Mouse (Mus musculus) kidney, embryonic 14.5 days (tissue): ENCODE measurements at regions not wholly inside any gene's neighbourhood (a gene's known extent, or its start where the extent isn't known, plus 50 kb on each side); places are given as distances from the start of the nearest gene placed in this dataset.

Experiments used
- ATAC-seq: fragments of 200-750 bp; cut with Nextera tagmentation; 2 replicates; pipeline ENCODE4 v1.8.0; 2017; ENCODE audit warnings: moderate number of reproducible peaks, mild to moderate bottlenecking, moderate TSS enrichment, moderate library complexity; ENCODE audit not compliant: low FRiP score, low TSS enrichment
- H3K27ac ChIP-seq: fragments of 300-500 bp; sonication (generic); 2 replicates; pipeline ENCODE4 v1.5.1; 2014; ENCODE audit warnings: low read depth, mild to moderate bottlenecking, low read length, moderate library complexity, mixed read lengths
- H3K27me3 ChIP-seq: fragments of 300-500 bp; sonication (generic); 2 replicates; pipeline ENCODE4 v1.6.1; 2014; ENCODE audit warnings: mild to moderate bottlenecking, low read length; ENCODE audit not compliant: control insufficient read depth, insufficient read depth
- H3K36me3 ChIP-seq: fragments of 300-500 bp; sonication (generic); 2 replicates; pipeline ENCODE4 v1.6.1; 2014; ENCODE audit warnings: low read length, mixed read lengths; ENCODE audit not compliant: control insufficient read depth, insufficient read depth
- H3K4me1 ChIP-seq: fragments of 300-500 bp; sonication (generic); 2 replicates; pipeline ENCODE4 v1.6.1; 2014; ENCODE audit warnings: low read length, mixed read lengths; ENCODE audit not compliant: control insufficient read depth, insufficient read depth
- H3K4me2 ChIP-seq: fragments of 300-500 bp; sonication (generic); replicated peaks from 2 replicates; pipeline ENCODE4 v1.6.1; 2014; ENCODE audit warnings: low read depth, mild to moderate bottlenecking, low read length
- H3K4me3 ChIP-seq: fragments of 300-500 bp; sonication (generic); 2 replicates; pipeline ENCODE4 v1.5.1; 2014; ENCODE audit warnings: mild to moderate bottlenecking, low read length
- H3K9ac ChIP-seq: fragments of 300-500 bp; sonication (generic); 2 replicates; pipeline ENCODE4 v1.6.1; 2014; ENCODE audit warnings: low read depth, mild to moderate bottlenecking, low read length, moderate library complexity
- H3K9me3 ChIP-seq: fragments of 300-500 bp; sonication (generic); 2 replicates; pipeline ENCODE4 v1.6.1; 2016; ENCODE audit warnings: low read length; ENCODE audit not compliant: control insufficient read depth
- WGBS: fragments of 180-500 bp; shearing (Covaris S2); extraction: QIAGEN DNeasy Blood & Tissue Kit; methylation state at CpG from one replicate; pipeline ENCODE4 v1.1.7; 2014; 5-methylcytosine and 5-hydroxymethylcytosine counted together

GRCm38 (mm10) chr8:74639276-74639675 lies 233.7 kb upstream of the Isx start:
- 86% methylated on average over 2 of the region's 2 CpGs for WGBS
- no peak for ATAC-seq

GRCm38 (mm10) chr8:74640636-74641035 lies 232.3 kb upstream of the Isx start:
- no peak overlapping the region for H3K4me2 ChIP-seq
- no peak overlapping the region for H3K9ac ChIP-seq
- H3K4me3 ChIP-seq = no peak overlapping the region
- H3K27ac ChIP-seq = no peak overlapping the region
- H3K4me1 ChIP-seq = no peaks in the 10 kb centered on the region
- ATAC-seq = no peak
- WGBS = 57% methylated on average over 1 of the region's 1 CpGs
- H3K9me3 ChIP-seq = no peaks in the 10 kb centered on the region
- H3K27me3 ChIP-seq = no peaks in the 10 kb centered on the region
- no peaks in the 10 kb centered on the region for H3K36me3 ChIP-seq

More at GRCm38 (mm10) chr8:74639276-74639675, 233.7 kb upstream of the Isx start:
- Histone ChIP-seq H3K4me2 (no peak overlapping the region), H3K27me3 (no peaks in the 10 kb centered on the region), H3K9ac (no peak overlapping the region), H3K36me3 (no peaks in the 10 kb centered on the region), H3K9me3 (no peaks in the 10 kb centered on the region), H3K4me1 (no peaks in the 10 kb centered on the region), H3K4me3 (no peak overlapping the region), H3K27ac (no peak overlapping the region)

GRCm38 (mm10) chr8:74659950-74660349 lies 213.0 kb upstream of the Isx start:
- 84% methylated on average over 1 of the region's 1 CpGs for WGBS
- H3K9me3 ChIP-seq = no peaks in the 10 kb centered on the region
- H3K4me1 ChIP-seq = no peaks in the 10 kb centered on the region
- H3K4me3 ChIP-seq = no peak overlapping the region
- no peak for ATAC-seq
- no peak overlapping the region for H3K27ac ChIP-seq
- no peak overlapping the region for H3K4me2 ChIP-seq
- no peak overlapping the region for H3K9ac ChIP-seq
- no peaks in the 10 kb centered on the region for H3K27me3 ChIP-seq
- H3K36me3 ChIP-seq = no peaks in the 10 kb centered on the region

- Histone ChIP-seq H3K9me3 (no peaks in the 10 kb centered on the region), H3K27me3 (no peaks in the 10 kb centered on the region), H3K4me1 (no peaks in the 10 kb centered on the region), H3K9ac (no peak overlapping the region), H3K27ac (no peak overlapping the region), H3K4me3 (no peak overlapping the region), H3K36me3 (no peaks in the 10 kb centered on the region), H3K4me2 (no peak overlapping the region)
- no peak for ATAC-seq
These were observed 184.6 kb upstream of the Isx start for GRCm38 (mm10) chr8:74688342-74688741.

- ATAC-seq = no peak
- H3K4me2 ChIP-seq = no peak overlapping the region
These were observed 177.0 kb upstream of the Isx start for GRCm38 (mm10) chr8:74696001-74696400.

GRCm38 (mm10) chr8:74697317-74697716 lies 175.7 kb upstream of the Isx start:
- H3K27ac ChIP-seq = no peak overlapping the region
- WGBS = 9% methylated on average over 1 of the region's 1 CpGs
- H3K4me3 ChIP-seq = no peak overlapping the region
- H3K4me2 ChIP-seq = no peak overlapping the region
- peak; percentile 89 for ATAC-seq
- H3K9ac ChIP-seq = no peak overlapping the region
- H3K4me1 ChIP-seq = no peaks in the 10 kb centered on the region
- H3K9me3 ChIP-seq = no peaks in the 10 kb centered on the region
- no peaks in the 10 kb centered on the region for H3K36me3 ChIP-seq
- H3K27me3 ChIP-seq = no peaks in the 10 kb centered on the region

More at GRCm38 (mm10) chr8:74696001-74696400, 177.0 kb upstream of the Isx start:
- Histone ChIP-seq H3K27me3 (no peaks in the 10 kb centered on the region), H3K4me1 (no peaks in the 10 kb centered on the region), H3K36me3 (no peaks in the 10 kb centered on the region), H3K9ac (no peak overlapping the region), H3K4me3 (no peak overlapping the region), H3K9me3 (no peaks in the 10 kb centered on the region), H3K27ac (no peak overlapping the region)

- Histone ChIP-seq H3K4me3 (no peak overlapping the region), H3K27me3 (no peaks in the 10 kb centered on the region), H3K27ac (no peak overlapping the region), H3K4me2 (no peak overlapping the region), H3K36me3 (no peaks in the 10 kb centered on the region), H3K9me3 (no peaks in the 10 kb centered on the region), H3K4me1 (no peaks in the 10 kb centered on the region), H3K9ac (no peak overlapping the region)
- no peak for ATAC-seq
- WGBS = 78% methylated on average over 3 of the region's 3 CpGs
These were observed 160.4 kb upstream of the Isx start for GRCm38 (mm10) chr8:74712617-74713016.

- ATAC-seq = no peak
- 85% methylated on average over 5 of the region's 5 CpGs for WGBS
- no peaks in the 10 kb centered on the region for H3K9me3 ChIP-seq
These were observed 156.9 kb upstream of the Isx start for GRCm38 (mm10) chr8:74716030-74716429.

GRCm38 (mm10) chr8:74764728-74765127 lies 108.2 kb upstream of the Isx start:
- no peak overlapping the region for H3K9ac ChIP-seq
- no peak overlapping the region for H3K27ac ChIP-seq
- no peak for ATAC-seq
- H3K9me3 ChIP-seq = no peaks in the 10 kb centered on the region
- no peak overlapping the region for H3K4me2 ChIP-seq
- no peaks in the 10 kb centered on the region for H3K36me3 ChIP-seq
- no peak overlapping the region for H3K4me3 ChIP-seq
- no peaks in the 10 kb centered on the region for H3K4me1 ChIP-seq
- 78% methylated on average over 3 of the region's 3 CpGs for WGBS
- no peaks in the 10 kb centered on the region for H3K27me3 ChIP-seq

More at GRCm38 (mm10) chr8:74716030-74716429, 156.9 kb upstream of the Isx start:
- no peaks in the 10 kb centered on the region for H3K4me1 ChIP-seq
- H3K36me3 ChIP-seq = no peaks in the 10 kb centered on the region
- no peak overlapping the region for H3K4me2 ChIP-seq
- H3K9ac ChIP-seq = no peak overlapping the region
- no peak overlapping the region for H3K4me3 ChIP-seq
- H3K27me3 ChIP-seq = no peaks in the 10 kb centered on the region
- H3K27ac ChIP-seq = no peak overlapping the region

- Histone ChIP-seq H3K4me1 (no peaks in the 10 kb centered on the region), H3K9ac (no peak overlapping the region), H3K36me3 (no peaks in the 10 kb centered on the region), H3K27ac (no peak overlapping the region), H3K27me3 (no peaks in the 10 kb centered on the region), H3K4me3 (no peak overlapping the region), H3K4me2 (no peak overlapping the region), H3K9me3 (no peaks in the 10 kb centered on the region)
- ATAC-seq = no peak
These were observed 97.4 kb upstream of the Isx start for GRCm38 (mm10) chr8:74775549-74775948.
